Mouse (Mus musculus) brain, embryonic 14.5 days (tissue): Measurements from ENCODE around the gene Mfap2.

Source experiments
- CTCF ChIP-seq: fragments of 200-500 bp; IDR thresholded peaks from 2 replicates; pipeline ENCODE4 v1.5.1; 2012; ENCODE audit warnings: inconsistent platforms, mild to moderate bottlenecking, moderate library complexity, borderline replicate concordance; ENCODE audit not compliant: insufficient read depth, insufficient read length; ENCODE audit errors: extremely low read depth
- POLR2A ChIP-seq: fragments of 200-500 bp; IDR thresholded peaks from 2 replicates; pipeline ENCODE4 v1.6.1; 2012; ENCODE audit warnings: mild to moderate bottlenecking, inconsistent platforms, borderline replicate concordance; ENCODE audit not compliant: poor library complexity, insufficient read depth, insufficient read length, severe bottlenecking; ENCODE audit errors: extremely low read depth

- TF ChIP-seq POLR2A (no peak), CTCF (no peak)
These were observed 25.7 kb upstream of the Mfap2 start for GRCm38 (mm10) chr4:140984544-140984943.
